Mouse (Mus musculus) forebrain, embryonic 11.5 days (tissue): ENCODE data around the gene Hcn2. TPM values are rescaled to one million over a fixed set of nuclear protein-coding genes. Genes with fewer than 3 reads are reported as not detected.

Experiments used
- ATAC-seq: fragments of 200-750 bp; cut with Nextera tagmentation; replicated peaks from 2 replicates; pipeline ENCODE4 v1.8.0; 2017; ENCODE audit warnings: moderate TSS enrichment; ENCODE audit not compliant: low FRiP score
- DNase-seq: peaks from one replicate; pipeline ENCODE4 v3.0.0-alpha.2; 2017; ENCODE audit warnings: low spot score
- H3K27ac ChIP-seq: fragments of 300-500 bp; sonication (generic); 2 replicates; pipeline ENCODE4 v1.5.1; 2014; ENCODE audit warnings: low read depth, low read length
- H3K27me3 ChIP-seq: fragments of 300-500 bp; sonication (generic); 2 replicates; pipeline ENCODE4 v1.6.1; 2014; ENCODE audit warnings: mild to moderate bottlenecking, low read length, mixed read lengths; ENCODE audit not compliant: control insufficient read depth, insufficient read depth
- H3K36me3 ChIP-seq: fragments of 300-500 bp; sonication (generic); 2 replicates; pipeline ENCODE4 v1.6.1; 2014; ENCODE audit warnings: mild to moderate bottlenecking, low read length, moderate library complexity, mixed read lengths; ENCODE audit not compliant: control insufficient read depth, insufficient read depth
- H3K4me1 ChIP-seq: fragments of 300-500 bp; sonication (generic); replicated peaks from 2 replicates; pipeline ENCODE4 v1.6.1; 2014; ENCODE audit warnings: low read length, mixed read lengths; ENCODE audit not compliant: control insufficient read depth, insufficient read depth
- H3K4me2 ChIP-seq: fragments of 300-500 bp; sonication (generic); 2 replicates; pipeline ENCODE4 v1.6.1; 2014; ENCODE audit warnings: low read depth, mild to moderate bottlenecking, low read length, moderate library complexity, mixed read lengths; ENCODE audit not compliant: severe bottlenecking
- H3K4me3 ChIP-seq: fragments of 300-500 bp; sonication (generic); 2 replicates; pipeline ENCODE4 v1.5.1; 2014; ENCODE audit warnings: low read depth, low read length
- H3K9ac ChIP-seq: fragments of 300-500 bp; sonication (generic); 2 replicates; pipeline ENCODE4 v1.6.1; 2014; ENCODE audit warnings: low read length
- H3K9me3 ChIP-seq: fragments of 300-500 bp; sonication (generic); 2 replicates; pipeline ENCODE4 v1.6.1; 2016; ENCODE audit warnings: low read length, mixed read lengths; ENCODE audit not compliant: control insufficient read depth
- WGBS: fragments of 180-500 bp; shearing (Covaris S2); extraction: QIAGEN DNeasy Blood & Tissue Kit; methylation state at CpG from one replicate; pipeline ENCODE4 v1.1.7; 2014; 5-methylcytosine and 5-hydroxymethylcytosine counted together
- polyA plus RNA-seq: library from polyadenylated mRNA; unstranded; fragments of >200 nt; fragmentation: Nextera tagmentation; extraction: Ambion mirVana; gene quantifications from 2 replicates; pipeline ENCODE4 v1.2.1, GENCODE M21; 2014

Gene Hcn2
- polyA plus RNA-seq, 1 experiment from 2014 or later: 0.15 TPM

GRCm38 (mm10) chr10:79773208-79773607 lies 56.8 kb downstream of the Hcn2 start:
- no peak for ATAC-seq

GRCm38 (mm10) chr10:79774486-79775279 lies 58.2 kb downstream of the Hcn2 start:
- H3K4me2 ChIP-seq: no peak overlapping the region
- H3K4me1 ChIP-seq: peaks cover 10% of the 10 kb centered on the region
- no peaks in the 10 kb centered on the region for H3K36me3 ChIP-seq
- H3K27ac ChIP-seq: no peak overlapping the region
- WGBS: 75% methylated on average over 5 of the region's 5 CpGs
- DNase-seq (no peak), ATAC-seq (no peak)
- peaks cover 6% of the 10 kb centered on the region; the same call in 1 of the 2 replicates for H3K9me3 ChIP-seq
- H3K27me3 ChIP-seq: peaks cover 30% of the 10 kb centered on the region
- no peak overlapping the region for H3K4me3 ChIP-seq
- H3K9ac ChIP-seq: no peak overlapping the region

More at GRCm38 (mm10) chr10:79773208-79773607, 56.8 kb downstream of the Hcn2 start:
- Histone ChIP-seq H3K4me3 (no peak overlapping the region), H3K27ac (no peak overlapping the region), H3K4me1 (peaks cover 8% of the 10 kb centered on the region; the same call in 1 of the 2 replicates), H3K9me3 (peaks cover 6% of the 10 kb centered on the region; the same call in 1 of the 2 replicates), H3K27me3 (peaks cover 16% of the 10 kb centered on the region), H3K36me3 (no peaks in the 10 kb centered on the region), H3K4me2 (no peak overlapping the region), H3K9ac (no peak overlapping the region)
- WGBS: 88% methylated on average over 2 of the region's 2 CpGs
- no peak for DNase-seq

- no peaks in the 10 kb centered on the region for H3K36me3 ChIP-seq
- peaks cover 15% of the 10 kb centered on the region for H3K4me1 ChIP-seq
- WGBS: 2% methylated on average over 39 of the region's 39 CpGs
- H3K9ac ChIP-seq: peak within 1 kb of the TSS; percentile 50
- ATAC-seq (no peak), DNase-seq (peak; percentile 61)
- H3K4me2 ChIP-seq: peak within 1 kb of the TSS; percentile 51
- H3K27me3 ChIP-seq: peaks cover 34% of the 10 kb centered on the region
- no peak within 1 kb of the TSS for H3K27ac ChIP-seq
- peaks cover 6% of the 10 kb centered on the region; the same call in 1 of the 2 replicates for H3K9me3 ChIP-seq
- H3K4me3 ChIP-seq: peak within 1 kb of the TSS; percentile 25
These were observed 60.7 kb downstream of the Hcn2 start, which contains the start of gene Fstl3 for GRCm38 (mm10) chr10:79777103-79777531. Gene Fstl3 (plus strand): TSS chr10:79777272.

GRCm38 (mm10) chr10:79778006-79778405 lies 61.6 kb downstream of the Hcn2 start:
- H3K4me1 ChIP-seq: peaks cover 15% of the 10 kb centered on the region
- no peak overlapping the region for H3K27ac ChIP-seq
- DNase-seq: peak; percentile 68
- H3K9ac ChIP-seq: no peak overlapping the region
- H3K4me2 ChIP-seq: no peak overlapping the region
- H3K9me3 ChIP-seq: peaks cover 6% of the 10 kb centered on the region; the same call in 1 of the 2 replicates
- no peaks in the 10 kb centered on the region for H3K36me3 ChIP-seq
- H3K4me3 ChIP-seq: no peak overlapping the region
- no peak for ATAC-seq
- peaks cover 37% of the 10 kb centered on the region for H3K27me3 ChIP-seq
- WGBS: 19% methylated on average over 15 of the region's 15 CpGs

GRCm38 (mm10) chr10:79779193-79779592 lies 62.8 kb downstream of the Hcn2 start:
- ATAC-seq (no peak), DNase-seq (peak; percentile 50)
- no peak overlapping the region for H3K27ac ChIP-seq
- H3K4me1 ChIP-seq: peaks cover 15% of the 10 kb centered on the region
- H3K36me3 ChIP-seq: no peaks in the 10 kb centered on the region
- peaks cover 39% of the 10 kb centered on the region for H3K27me3 ChIP-seq
- 11% methylated on average over 2 of the region's 2 CpGs for WGBS
- H3K9ac ChIP-seq: no peak overlapping the region
- peaks cover 6% of the 10 kb centered on the region; the same call in 1 of the 2 replicates for H3K9me3 ChIP-seq
- H3K4me2 ChIP-seq: no peak overlapping the region
- H3K4me3 ChIP-seq: no peak overlapping the region

GRCm38 (mm10) chr10:79779784-79780663 lies 63.6 kb downstream of the Hcn2 start:
- ATAC-seq (peak; percentile 90), DNase-seq (peak; percentile 99)
- no peak overlapping the region for H3K27ac ChIP-seq
- H3K9me3 ChIP-seq: peaks cover 4% of the 10 kb centered on the region; the same call in 1 of the 2 replicates
- peaks cover 15% of the 10 kb centered on the region for H3K4me1 ChIP-seq
- no peaks in the 10 kb centered on the region for H3K36me3 ChIP-seq
- peak overlapping the region; percentile 28 for H3K4me3 ChIP-seq
- H3K4me2 ChIP-seq: peak overlapping the region; percentile 62
- H3K9ac ChIP-seq: no peak overlapping the region
- H3K27me3 ChIP-seq: peaks cover 40% of the 10 kb centered on the region
- 1% methylated on average over 55 of the region's 55 CpGs for WGBS

GRCm38 (mm10) chr10:79780664-79781015 lies 64.2 kb downstream of the Hcn2 start:
- no peak overlapping the region for H3K27ac ChIP-seq
- DNase-seq (peak; percentile 81), ATAC-seq (peak; percentile 9; the same call in 1 of the 2 replicates)
- H3K36me3 ChIP-seq: no peaks in the 10 kb centered on the region
- peak overlapping the region; percentile 28 for H3K4me3 ChIP-seq
- H3K27me3 ChIP-seq: peaks cover 40% of the 10 kb centered on the region
- peak overlapping the region; percentile 62 for H3K4me2 ChIP-seq
- 3% methylated on average over 13 of the region's 13 CpGs for WGBS
- no peaks in the 10 kb centered on the region for H3K9me3 ChIP-seq
- H3K9ac ChIP-seq: no peak overlapping the region
- H3K4me1 ChIP-seq: peaks cover 15% of the 10 kb centered on the region

- Histone ChIP-seq H3K27ac (no peak overlapping the region), H3K36me3 (no peaks in the 10 kb centered on the region), H3K4me3 (no peak overlapping the region), H3K4me1 (peaks cover 15% of the 10 kb centered on the region), H3K4me2 (peak overlapping the region; percentile 62), H3K9ac (no peak overlapping the region), H3K27me3 (peaks cover 40% of the 10 kb centered on the region), H3K9me3 (no peaks in the 10 kb centered on the region)
- ATAC-seq (no peak), DNase-seq (no peak)
- 30% methylated on average over 21 of the region's 21 CpGs for WGBS
These were observed 64.7 kb downstream of the Hcn2 start for GRCm38 (mm10) chr10:79781139-79781538.
